Mouse (Mus musculus) ES-E14 (cell line): ENCODE measurements around the gene Rgs17.

ENCODE experiments used
- CHD2 ChIP-seq: IDR thresholded peaks from 2 replicates; pipeline ENCODE4 v1.6.1; 2014; ENCODE audit warnings: mild to moderate bottlenecking, low read depth, low read length, inconsistent platforms
- MAFK ChIP-seq: IDR thresholded peaks from 2 replicates; pipeline ENCODE4 v1.6.1; 2014; ENCODE audit warnings: mild to moderate bottlenecking, low read depth, low read length, inconsistent platforms; ENCODE audit not compliant: insufficient read depth

DNA sequence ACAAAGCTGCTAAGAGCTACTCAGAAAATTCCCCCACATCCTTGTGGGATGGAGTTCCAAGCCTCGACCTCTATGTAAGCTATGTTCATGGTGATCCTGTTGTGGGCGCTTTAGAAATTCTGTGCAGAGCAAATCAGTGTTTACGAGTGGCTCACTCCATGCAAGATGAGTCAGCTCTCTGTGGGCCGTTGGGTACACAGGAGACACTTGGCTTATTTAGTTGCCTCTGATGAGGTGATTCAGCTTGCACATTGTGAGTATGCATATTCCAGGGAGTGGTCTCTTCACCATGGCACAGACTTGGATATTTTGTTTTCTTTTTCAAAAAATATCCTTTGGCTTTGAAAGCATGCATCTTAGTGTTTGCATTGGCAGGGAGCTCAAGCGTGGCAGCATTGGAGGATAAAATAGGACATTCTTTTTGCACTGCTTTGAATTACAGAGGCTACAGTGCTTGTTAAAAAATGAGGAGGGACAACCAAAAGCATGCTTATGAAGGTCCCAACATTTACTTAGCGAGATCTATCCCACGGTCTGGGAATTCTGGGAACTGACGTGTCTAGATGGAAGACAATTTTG is 68.8 kb downstream of the Rgs17 start:
- TF ChIP-seq MAFK (no peak), CHD2 (no peak)
